9 mouse cellular contexts compared by ENCODE assay signal in the genomic region with DNA sequence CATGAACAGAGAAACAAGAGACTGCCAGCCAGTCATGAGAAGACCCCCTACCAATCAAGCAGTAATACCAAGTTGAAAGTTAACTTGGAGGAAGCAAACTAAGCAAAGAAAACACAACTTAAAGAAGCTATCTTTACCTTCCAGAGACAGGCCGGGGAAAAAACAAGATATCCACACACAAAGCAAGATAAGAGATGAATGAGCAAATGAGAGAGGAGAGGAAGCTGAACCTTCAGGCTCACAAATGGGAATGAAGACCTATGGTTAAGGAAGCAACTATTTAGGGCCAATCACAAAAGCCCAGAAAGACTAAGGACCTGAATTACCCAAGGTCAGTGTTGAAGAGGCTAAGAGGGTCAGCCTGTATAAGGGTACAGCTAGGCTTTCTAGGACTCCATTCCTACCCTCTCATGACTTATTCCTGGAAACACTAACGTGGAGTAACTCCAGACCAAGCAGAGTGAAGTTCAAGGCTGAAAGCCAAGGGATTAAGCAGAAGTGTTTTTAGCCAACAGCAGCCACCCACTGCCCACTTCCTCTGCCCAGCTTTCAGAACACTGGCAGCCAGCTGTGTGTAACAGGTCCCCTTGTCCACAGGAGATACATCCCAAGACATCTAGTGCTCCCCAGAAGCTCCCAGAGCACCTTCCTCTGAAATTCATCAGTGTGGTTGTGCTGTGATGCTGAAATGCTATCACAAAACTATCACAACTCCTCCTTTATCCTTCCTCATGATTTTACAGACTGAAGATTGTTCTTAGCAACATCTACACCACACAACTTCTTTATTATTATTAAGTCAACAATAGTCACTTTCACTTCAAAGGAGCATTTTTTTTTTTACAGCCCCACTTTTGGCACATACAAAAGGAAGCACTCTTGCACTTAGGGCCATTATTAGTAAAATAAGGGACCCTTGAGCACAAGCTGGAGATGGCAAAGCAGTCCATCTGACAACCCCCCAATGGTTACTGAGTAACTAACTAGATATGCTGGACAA. TPM values are rescaled to one million over a fixed set of nuclear protein-coding genes. Genes with fewer than 3 reads are reported as not detected.
A peak's percentile ranks its signal among the peaks of the same experiment; 100 is the strongest.
DNase-seq lines count a peak whose midpoint lies in the region; ATAC-seq and TF ChIP-seq lines count a peak whose summit lies in the region.
"Had no signal": no experiment of that assay in that cellular context is flagged by ENCODE, and none has a peak within 500 bp of the region (broad histone marks: within the 10 kb centered on the region; RNA-seq: fewer than 3 reads in every experiment).

No protein-coding gene starts in this region.

- H3K36me3 ChIP-seq in lung, embryonic 14.5 days (ENCODE audit: insufficient read depth): no peaks in the 10 kb centered on the region

- no peak for ATAC-seq in lung, embryonic 14.5 days (ENCODE audit: insufficient read depth)

- peaks cover 11% of the 10 kb centered on the region; the same call in 1 of the 2 replicates for H3K4me1 ChIP-seq in lung, embryonic 14.5 days (ENCODE audit: insufficient read depth)

- 47% methylated on average over 2 of the region's 2 CpGs for WGBS in lung, embryonic 14.5 days

- H3K27me3 ChIP-seq in lung, embryonic 14.5 days (ENCODE audit: insufficient read depth, low read length): no peaks in the 10 kb centered on the region

- H3K4me3 ChIP-seq in lung, embryonic 14.5 days (ENCODE audit: low read depth, low read length): no peak overlapping the region

- TF ChIP-seq CTCF in lung, embryonic 14.5 days (IDR thresholded peaks at IDR 0.05; ENCODE audit: low read depth): no peak

- no peaks in the 10 kb centered on the region for H3K9me3 ChIP-seq in lung, embryonic 14.5 days (ENCODE audit: low read depth, low read length)

- intact Hi-C loops in heart, postnatal 25 days (cut with DNase I): no loop called here

- H3K4me2 ChIP-seq in lung, embryonic 14.5 days: 0 out of 2 replicates have a peak overlapping the region, but pooled peaks have one; percentile 23

- 0 out of 2 replicates have a peak overlapping the region, but pooled peaks have one; percentile 3 for H3K9ac ChIP-seq in lung, embryonic 14.5 days

- peak; percentile 43 to 69 for DNase-seq in heart, adult 18-20 months
- DNase-seq in heart, postnatal 25 days (ENCODE audit: low spot score): no peak
- DNase-seq in B cell, adult 2 months: peak; percentile 40 to 41
- peak; percentile 15 for DNase-seq in gastrocnemius, postnatal 25 days
- DNase-seq in lung, embryonic 14.5 days: no peak
- DNase-seq in left cerebral cortex, adult 8-10 months (ENCODE audit: low spot score in 2 of 2): no peak
- no peak for DNase-seq in frontal cortex, postnatal 10 days (ENCODE audit: low spot score in 2 of 2)
- DNase-seq in layer of hippocampus, adult 8-10 months (ENCODE audit: low spot score in 2 of 2): no peak
- DNase-seq: cerebellum, postnatal 10 days had no signal

- H3K27ac ChIP-seq in lung, embryonic 14.5 days (ENCODE audit: low read depth): no peak overlapping the region

RNA-seq across cellular contexts. Expression of a gene that starts 8.5 kb away (rescaled TPM):
- 10 to 100 TPM; 18.4 to 18.9 TPM for total RNA-seq in heart, adult 18-20 months (2021)
- total RNA-seq in heart, postnatal 25 days (2021): 10 to 100 TPM; 17.9 to 22.1 TPM
- 10 to 100 TPM; 13.2 to 13.6 TPM for total RNA-seq in gastrocnemius, postnatal 25 days (2021)
- 60.7 and 61.2 TPM in 2 replicates for polyA plus RNA-seq in lung, embryonic 14.5 days (2014; fragmentation: Nextera tagmentation; extraction: Ambion mirVana)
- 10 to 100 TPM; 77.1 to 86.4 (median 78.8) TPM for total RNA-seq in left cerebral cortex, adult 8-10 months (2022)
- 10 to 100 TPM; 64.9 to 75.5 (median 68.0) TPM for total RNA-seq in layer of hippocampus, adult 8-10 months (2022)

RNA-seq across cellular contexts. Expression of a gene that starts 33.9 kb away (rescaled TPM):
- total RNA-seq in heart, adult 18-20 months (2021): 10 to 100 TPM; 28.2 to 32.2 TPM
- total RNA-seq in heart, postnatal 25 days (2021): 10 to 100 TPM; 30.6 to 34.7 TPM
- total RNA-seq in gastrocnemius, postnatal 25 days (2021): 10 to 100 TPM; 29.8 to 35.7 TPM
- polyA plus RNA-seq in lung, embryonic 14.5 days (2014; fragmentation: Nextera tagmentation; extraction: Ambion mirVana): 75.7 and 79.6 TPM in 2 replicates
- total RNA-seq in left cerebral cortex, adult 8-10 months (2022): 10 to 100 TPM; 52.8 to 63.6 (median 62.2) TPM
- 10 to 100 TPM; 62.0 to 75.5 (median 66.3) TPM for total RNA-seq in layer of hippocampus, adult 8-10 months (2022)

RNA-seq across cellular contexts. Expression of a gene that starts 36.5 kb away (rescaled TPM):
- not detected for total RNA-seq in heart, adult 18-20 months (2021)
- not detected for total RNA-seq in heart, postnatal 25 days (2021)
- total RNA-seq in gastrocnemius, postnatal 25 days (2021): not detected
- 0.11 and 0.50 TPM in 2 replicates for polyA plus RNA-seq in lung, embryonic 14.5 days (2014; fragmentation: Nextera tagmentation; extraction: Ambion mirVana)
- not detected for total RNA-seq in left cerebral cortex, adult 8-10 months (2022)
- not detected for total RNA-seq in layer of hippocampus, adult 8-10 months (2022)

Comparison
In these comparisons a context has a peak if more than half of its experiments do, and no peak if none do; other contexts are left out.
1. DNase-seq: peak in heart, adult 18-20 months (2 of 2), B cell, adult 2 months (2 of 2) and gastrocnemius, postnatal 25 days (single experiment); none in heart, postnatal 25 days (single experiment), lung, embryonic 14.5 days (single experiment), left cerebral cortex, adult 8-10 months (0 of 2), frontal cortex, postnatal 10 days (0 of 2) and layer of hippocampus, adult 8-10 months (0 of 2).